Mouse (Mus musculus) naive thymus-derived CD4-positive, alpha-beta T cell, adult 5 months (primary cell): Measurements from ENCODE around the gene Rps19bp1. TPM values are rescaled to one million over a fixed set of nuclear protein-coding genes. Genes with fewer than 3 reads are reported as not detected.

Experiments
- polyA plus RNA-seq: library from polyadenylated mRNA; unstranded; fragments of 100-300 nt; shearing (Covaris generic); gene quantifications from one replicate; pipeline ENCODE4 v1.2.1, GENCODE M21; 2017

Rps19bp1 gene
- polyA plus RNA-seq = 22.9 TPM

GRCm38 (mm10) chr15:80263610-80264575 lies at the start of gene Rps19bp1:
Gene Rps19bp1 (minus strand): TSS chr15:80264315.

GRCm38 (mm10) chr15:80286851-80287415 lies 22.8 kb upstream of the Rps19bp1 start, which contains the start of gene Cacna1i:
Gene Cacna1i (plus strand): TSS chr15:80287238.

DNA sequence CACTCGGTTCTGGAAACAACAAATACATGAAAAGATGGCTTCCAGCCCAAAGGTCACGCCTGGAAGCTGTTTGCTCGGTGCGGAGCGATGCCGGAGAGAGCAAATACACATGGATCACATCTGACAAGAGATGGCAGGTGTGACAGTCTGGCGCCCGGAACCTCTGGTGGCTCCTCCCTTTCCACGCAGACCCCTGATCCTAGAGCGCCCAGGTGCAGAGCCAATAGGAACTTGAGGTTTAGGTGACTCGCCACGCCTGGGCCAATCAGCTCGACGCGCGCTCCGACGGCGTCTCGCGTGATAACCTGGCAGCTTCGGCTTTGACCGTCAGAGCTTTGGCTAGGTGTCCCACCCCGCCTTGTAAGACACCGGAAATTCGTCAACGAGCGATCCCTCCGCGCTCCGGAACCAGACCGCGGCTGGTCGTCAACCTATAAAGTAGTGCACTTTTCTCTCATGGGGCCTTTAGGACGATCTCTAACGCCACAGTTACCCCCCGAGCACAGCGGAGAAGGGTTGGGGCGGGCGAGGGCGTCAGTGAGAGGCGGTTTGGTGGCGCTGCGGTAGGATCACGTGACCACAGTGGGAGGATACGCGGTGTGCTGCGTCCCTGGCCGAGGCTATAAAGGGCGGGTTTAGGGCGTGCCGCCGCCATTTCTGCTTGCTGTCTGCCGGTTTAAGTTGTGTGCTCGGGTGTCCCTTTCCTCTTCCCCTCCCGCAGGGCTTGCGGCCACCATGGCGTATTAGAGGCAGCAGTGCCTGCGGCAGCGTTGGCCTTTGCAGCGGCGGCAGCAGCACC lies 9.1 kb downstream of the Rps19bp1 start, which contains the start of gene Atf4:
Gene Atf4, plus strand, starts transcription at position 338 of the 799 bp plus-strand sequence.

GRCm38 (mm10) chr15:80235535-80235934 lies 28.6 kb downstream of the Rps19bp1 start, which contains the start of gene AC140267.1:
Gene AC140267.1 (plus strand): TSS chr15:80235835.

GRCm38 (mm10) chr15:80233733-80234509 lies 30.2 kb downstream of the Rps19bp1 start, which contains the start of gene Mief1:
Gene Mief1 (plus strand): TSS chr15:80234018.

Other genes with a start within 250 kb of the Rps19bp1 start
- not detected for gene Pdgfb, start 249.3 kb downstream of the Rps19bp1 start, polyA plus RNA-seq
- gene Syngr1, start 173.0 kb downstream of the Rps19bp1 start, polyA plus RNA-seq = 2.0 TPM
- gene Rpl3, start 172.4 kb downstream of the Rps19bp1 start, polyA plus RNA-seq = 2,310 TPM
- gene Tab1, start 131.2 kb downstream of the Rps19bp1 start, polyA plus RNA-seq = 18.9 TPM
- gene Mgat3, start 90.6 kb downstream of the Rps19bp1 start, polyA plus RNA-seq = not detected
- gene Mief1, start 30.3 kb downstream of the Rps19bp1 start, polyA plus RNA-seq = 32.5 TPM
- gene AC140267.1, start 28.5 kb downstream of the Rps19bp1 start, polyA plus RNA-seq = not detected
- 265 TPM for gene Atf4, start 9.1 kb downstream of the Rps19bp1 start, polyA plus RNA-seq
- not detected for gene Cacna1i, start 22.9 kb upstream of the Rps19bp1 start, polyA plus RNA-seq